Mouse (Mus musculus): ENCODE results near the gene Klrb1b. TPM values are rescaled to one million over a fixed set of nuclear protein-coding genes. Genes with fewer than 3 reads are reported as not detected.

Gene Klrb1b
- polyA plus RNA-seq, 1 experiment from 2014 or later: not detected

Other genes with a start within 250 kb of the Klrb1b start
- 0.45 and 1.3 TPM in 2 replicates for gene A2ml1, start 244.7 kb downstream of the Klrb1b start, polyA plus RNA-seq (2014; fragmentation: Nextera tagmentation; extraction: Ambion mirVana)
- 0.18 TPM in 1 of 2 replicates, not detected in the other for gene Klrb1a, start 202.8 kb downstream of the Klrb1b start, polyA plus RNA-seq (2014; fragmentation: Nextera tagmentation; extraction: Ambion mirVana)
- gene Clec2h, start 163.9 kb downstream of the Klrb1b start, polyA plus RNA-seq (2014; fragmentation: Nextera tagmentation; extraction: Ambion mirVana): not detected in 2 replicates
- gene Klrb1, start 103.3 kb downstream of the Klrb1b start, polyA plus RNA-seq (2014; fragmentation: Nextera tagmentation; extraction: Ambion mirVana): not detected in 2 replicates
- not detected in 2 replicates for gene Klrb1c, start 37.1 kb downstream of the Klrb1b start, polyA plus RNA-seq (2014; fragmentation: Nextera tagmentation; extraction: Ambion mirVana)
- gene Gm44511, start within 50 bp of the Klrb1b start, polyA plus RNA-seq (2014; fragmentation: Nextera tagmentation; extraction: Ambion mirVana): not detected in 2 replicates
- gene Clec2i, start 61.3 kb upstream of the Klrb1b start, polyA plus RNA-seq (2014; fragmentation: Nextera tagmentation; extraction: Ambion mirVana): not detected in 2 replicates
- gene BC035044, start 64.8 kb upstream of the Klrb1b start, polyA plus RNA-seq (2014; fragmentation: Nextera tagmentation; extraction: Ambion mirVana): 4.7 and 5.3 TPM in 2 replicates
- not detected in 2 replicates for gene Clec2g, start 108.0 kb upstream of the Klrb1b start, polyA plus RNA-seq (2014; fragmentation: Nextera tagmentation; extraction: Ambion mirVana)
- 0.29 and 0.51 TPM in 2 replicates for gene Klrb1f, start 219.6 kb upstream of the Klrb1b start, polyA plus RNA-seq (2014; fragmentation: Nextera tagmentation; extraction: Ambion mirVana)

Measured in liver, embryonic 11.5 days (tissue).